Mouse (Mus musculus) heart, postnatal 10 days (tissue): ENCODE data around the gene B3gnt3. TPM values are rescaled to one million over a fixed set of nuclear protein-coding genes. Genes with fewer than 3 reads are reported as not detected.
"Not testable (repeated sequence)": the region's sequence is repeated elsewhere in the genome, so short reads cannot be mapped to it uniquely, and the experiment has no call there.

ENCODE experiments used
- DNase-seq, 2 experiments: peaks; one replicate each; pipeline ENCODE4 v3.0.0; 2021
- intact Hi-C: fragments of 180-260 bp; cut with DNase I; formaldehyde crosslinking; loops from one replicate; pipeline ENCODE4 v1.15.1; 2025
- total RNA-seq, 2 experiments: library from RNA; stranded (reverse); gene quantifications; 2 replicates each; pipeline ENCODE4 v1.2.3; 2021

The B3gnt3 gene
- 10 to 100 TPM; 12.0 to 12.2 TPM for total RNA-seq

DNA sequence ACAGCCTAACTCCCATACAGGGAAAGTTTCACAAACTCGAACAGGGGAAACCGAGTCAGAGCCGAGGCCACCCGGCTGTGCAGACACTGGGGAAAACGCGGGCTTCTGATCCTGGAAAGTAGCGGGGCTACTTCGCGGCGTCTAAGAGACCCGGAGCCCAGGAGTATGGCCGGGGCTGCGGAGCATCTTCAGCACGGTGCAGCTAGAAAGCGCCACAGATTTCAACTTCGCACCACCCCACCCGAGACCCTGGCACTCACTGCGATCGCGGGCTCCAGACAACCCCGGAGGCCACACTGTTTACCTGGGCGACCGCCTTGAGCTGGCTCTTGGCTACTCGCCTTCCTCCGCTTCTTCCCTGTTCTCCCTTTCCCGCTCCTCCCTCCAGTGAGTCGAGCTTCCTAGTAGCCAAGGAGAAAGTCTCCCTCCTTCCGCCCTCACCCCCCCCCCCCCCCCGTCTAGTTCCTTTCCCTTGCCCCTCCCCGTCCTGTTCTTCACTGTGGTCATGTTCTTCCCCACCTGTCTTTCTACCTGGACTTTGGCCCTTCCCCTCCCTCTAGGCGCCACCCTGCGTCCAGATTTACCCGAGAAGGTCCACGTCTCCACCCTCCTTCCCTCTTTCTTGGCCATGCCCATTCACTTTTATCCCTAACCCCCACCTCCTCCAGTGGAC lies at the start of gene B3gnt3:
TSS of gene B3gnt3 (minus strand) at position 376 of the 673 bp plus-strand sequence.
- intact Hi-C loops = no loop called here
- no peak for DNase-seq

DNA sequence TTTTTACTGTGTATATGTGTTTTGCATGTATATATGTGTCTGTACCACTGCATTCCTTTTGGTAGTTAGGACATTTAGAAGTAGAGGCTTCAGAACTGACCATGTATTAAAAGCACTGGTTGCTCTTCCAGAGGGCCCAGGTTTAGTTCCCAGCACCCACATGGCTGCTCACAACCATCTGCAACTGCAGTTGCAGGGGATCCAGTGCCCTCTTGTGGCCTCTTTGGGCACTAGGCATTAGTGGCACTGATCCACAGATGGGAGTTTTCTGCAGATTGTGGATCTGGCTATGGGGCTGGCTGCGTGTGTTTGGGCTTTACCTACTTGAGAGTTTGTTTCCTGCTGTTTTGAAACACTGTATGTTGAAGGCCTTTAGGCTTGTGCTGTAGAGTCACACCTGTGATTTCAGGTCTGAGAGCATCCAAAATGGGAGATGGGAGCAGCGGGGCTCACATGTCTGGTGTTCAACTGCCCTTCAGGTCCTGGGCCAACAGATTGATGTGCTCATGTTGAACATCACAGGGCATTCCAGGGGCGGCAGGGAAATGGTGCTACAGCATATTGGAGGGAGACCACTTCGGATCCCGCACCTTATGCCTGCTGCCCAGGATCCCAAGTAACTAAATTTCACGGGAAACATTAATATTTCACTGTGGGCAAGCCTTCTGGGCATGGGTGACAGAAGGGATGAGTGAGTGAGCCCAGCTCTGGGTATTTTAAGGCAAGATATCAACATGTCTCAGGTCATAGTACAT lies 47.9 kb upstream of the B3gnt3 start:
- DNase-seq = not testable (repeated sequence)
- intact Hi-C loops = loop anchor here (10.0 kb wide), 1 partner anchor 235 kb away; no protein-coding TSS in a partner anchor

DNA sequence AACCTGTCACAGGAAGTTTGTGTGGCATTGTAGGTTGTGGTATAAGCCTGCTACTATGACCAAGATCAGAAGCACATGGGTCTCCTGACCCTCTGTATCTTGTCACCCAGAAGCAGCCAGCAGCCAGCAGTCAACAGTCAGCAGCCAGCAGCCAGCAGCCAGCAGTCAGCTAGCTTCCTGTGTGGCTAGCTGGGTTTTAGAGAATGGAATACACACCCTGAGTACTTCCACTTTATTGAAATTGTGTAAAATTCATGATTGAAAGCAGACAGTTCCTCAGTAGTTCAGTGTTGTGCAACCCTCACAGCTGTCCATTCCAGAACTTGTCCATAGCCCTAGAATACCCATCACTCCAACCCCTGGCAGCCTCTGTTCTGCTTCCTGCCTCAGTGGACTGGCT lies 45.5 kb upstream of the B3gnt3 start:
- intact Hi-C loops, DNase-seq: not testable (repeated sequence)

DNA sequence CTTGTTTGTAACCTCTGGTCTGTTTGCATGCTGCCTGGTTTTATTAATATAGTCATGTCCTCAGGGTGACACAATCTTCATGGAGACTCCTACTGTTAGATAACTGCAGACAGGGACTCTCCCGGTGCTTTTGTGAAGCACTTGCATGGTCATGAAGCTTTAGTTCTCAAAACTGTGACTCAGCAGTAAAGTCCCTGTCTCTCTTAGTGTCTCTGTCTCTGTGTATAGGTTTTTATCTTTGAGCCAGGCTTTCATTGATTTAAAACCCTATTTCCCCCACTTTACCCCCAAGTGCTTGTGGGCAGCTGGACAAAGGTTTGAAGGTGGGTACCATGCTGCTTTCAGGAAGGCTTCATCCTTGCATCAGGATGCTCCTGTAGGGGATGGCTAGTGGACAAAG lies 43.7 kb upstream of the B3gnt3 start:
- no peak for DNase-seq
- intact Hi-C loops = no loop called here

DNA sequence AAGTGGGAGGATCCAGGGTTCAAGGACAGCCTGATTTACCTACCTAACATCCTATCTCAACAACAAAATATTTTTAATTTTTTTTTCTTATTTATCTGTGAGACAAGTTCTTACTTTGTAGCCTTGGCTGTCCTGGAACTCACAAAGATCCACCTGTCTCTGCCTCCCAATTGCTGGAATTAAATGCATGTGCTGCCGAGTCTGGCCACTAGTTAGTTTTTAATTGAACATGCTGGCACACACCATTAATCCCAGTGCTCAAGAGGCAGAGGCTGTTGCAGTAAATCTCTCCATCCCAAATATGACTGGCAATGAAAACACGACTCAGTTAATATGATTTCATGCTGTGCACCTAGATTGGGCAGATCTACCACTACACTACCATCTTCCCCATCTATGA lies 41.2 kb upstream of the B3gnt3 start:
- DNase-seq = no peak
- intact Hi-C loops = no loop called here

DNA sequence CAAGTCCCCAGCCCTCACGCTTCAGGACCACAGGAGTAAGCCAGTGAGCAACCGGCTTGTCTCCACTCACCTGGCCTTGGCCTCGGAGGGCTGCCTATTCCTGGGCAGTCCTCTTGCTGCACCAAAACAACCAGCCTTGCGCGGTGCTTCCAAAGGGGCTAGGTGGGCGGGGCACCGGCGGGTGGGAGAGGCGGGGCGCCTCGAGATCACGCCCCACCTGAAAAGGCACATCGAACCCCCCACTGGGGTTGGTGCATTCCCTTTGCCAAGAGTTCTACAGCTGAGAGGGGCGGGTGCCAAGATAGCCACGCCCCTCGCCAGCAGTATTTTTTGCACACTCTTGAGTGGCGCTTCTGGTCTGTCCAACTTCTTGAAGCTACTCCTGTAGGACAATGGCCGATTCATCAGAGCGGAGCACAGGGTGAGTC lies 40.1 kb upstream of the B3gnt3 start:
- no peak for DNase-seq
- intact Hi-C loops = no loop called here

DNA sequence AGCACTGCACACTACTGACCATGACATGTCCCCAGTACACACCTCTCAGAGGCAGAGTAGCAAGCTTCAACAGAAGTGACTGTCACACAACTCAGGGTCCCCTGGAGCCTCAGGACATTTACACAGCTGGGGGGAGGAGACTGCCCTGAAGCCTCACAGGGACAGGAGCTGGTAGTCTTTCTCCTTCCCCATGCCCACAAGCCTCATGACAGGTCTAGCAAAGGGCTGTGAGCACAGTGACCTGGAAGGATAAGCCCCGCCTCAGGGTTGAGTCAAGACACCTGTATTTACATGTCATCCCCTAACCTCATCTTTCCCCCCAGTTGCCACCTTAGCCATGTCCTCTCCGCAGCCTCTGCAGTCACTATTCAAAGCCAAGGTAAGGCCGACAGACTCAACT lies 39.6 kb upstream of the B3gnt3 start:
- intact Hi-C loops = no loop called here
- no peak for DNase-seq

DNA sequence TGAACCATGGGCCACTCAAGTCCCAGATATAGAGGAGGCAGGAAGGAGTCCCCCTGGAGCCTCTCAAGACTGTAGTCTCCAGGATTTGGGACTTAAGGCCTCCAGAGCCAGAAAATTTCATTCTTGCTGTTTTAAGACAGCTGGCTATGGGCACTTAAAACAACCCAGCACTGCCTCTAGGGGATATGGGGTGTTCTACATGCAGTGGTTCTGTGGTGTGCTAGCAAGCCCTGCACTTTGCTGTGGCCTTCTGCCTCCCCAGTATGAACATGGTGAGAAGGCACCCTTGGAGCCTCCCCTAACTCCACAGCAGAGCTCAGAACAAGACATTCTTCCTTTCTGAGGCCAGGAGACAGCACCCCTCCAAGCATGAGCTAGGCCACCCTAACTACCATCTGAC lies 36.7 kb upstream of the B3gnt3 start:
- DNase-seq, intact Hi-C loops: not testable (repeated sequence)

DNA sequence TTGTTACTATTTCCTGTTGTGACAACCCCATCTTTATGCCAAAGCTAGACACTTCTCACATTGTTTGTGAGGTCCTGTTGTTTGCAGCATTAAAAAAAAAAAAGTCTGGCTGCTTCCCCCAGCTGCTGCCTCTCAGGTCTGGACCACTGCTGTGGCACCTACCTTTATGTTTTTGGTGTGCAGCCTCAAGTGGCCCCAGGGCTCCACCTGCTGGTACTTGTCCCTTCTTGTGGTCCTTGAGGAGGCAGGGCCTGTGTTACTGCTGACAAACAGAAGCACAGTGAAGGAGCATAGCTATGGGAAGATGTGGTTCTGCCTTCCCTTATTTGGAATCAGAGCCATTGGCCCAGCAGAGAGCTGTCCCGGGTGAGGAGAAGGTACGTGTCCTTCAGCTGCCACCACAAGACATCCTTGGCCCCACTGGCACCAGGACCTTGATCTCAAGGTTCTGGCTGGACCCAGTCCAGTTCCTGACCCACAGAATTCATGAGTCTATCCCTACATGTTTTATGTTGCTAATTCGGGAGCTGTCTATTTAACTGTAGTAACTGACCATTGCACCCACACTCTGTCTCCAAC lies 30.2 kb upstream of the B3gnt3 start:
- DNase-seq = peak; percentile 64 to 67
- intact Hi-C loops = loop anchor here (1.0 to 5.0 kb wide), 3 partner anchors 22 to 289 kb away; no protein-coding TSS in a partner anchor

DNA sequence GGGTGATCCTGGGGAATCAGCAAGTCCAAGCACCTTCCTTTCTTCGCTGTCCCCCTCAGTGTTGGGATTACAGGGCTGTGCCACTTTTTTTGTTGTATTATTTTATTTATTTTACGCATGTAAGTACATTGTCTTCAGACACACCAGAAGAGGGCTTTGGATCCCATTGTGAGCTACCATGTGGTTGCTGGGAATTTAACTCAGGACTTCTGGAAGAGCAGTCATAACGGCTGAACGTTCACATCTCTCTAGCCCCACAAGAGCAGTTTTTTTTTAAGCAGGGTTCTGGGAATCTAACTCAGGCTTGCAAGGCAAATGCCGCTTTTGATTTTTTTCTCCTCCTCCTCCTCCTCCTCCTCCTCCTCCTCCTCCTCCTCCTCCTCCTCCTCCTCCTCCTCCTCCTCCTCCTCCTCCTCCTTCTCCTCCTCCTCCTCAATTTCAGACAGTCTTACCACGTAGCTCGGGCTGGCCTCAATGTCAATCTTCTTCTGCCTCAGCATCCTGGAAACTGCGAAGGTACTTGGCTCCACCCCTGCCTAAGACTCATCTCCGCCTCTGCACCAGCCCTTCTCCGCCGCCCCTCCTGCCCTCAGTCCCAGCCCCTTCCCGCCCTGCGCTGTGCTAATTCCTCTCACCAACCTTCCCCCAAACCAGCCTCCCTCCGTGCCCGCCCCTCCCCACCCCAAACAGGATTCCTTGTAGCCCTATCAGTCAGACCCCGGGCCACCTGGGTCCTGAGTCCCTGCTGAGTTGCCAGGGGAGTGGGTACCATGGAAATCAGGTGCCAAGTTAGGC lies 27.4 kb upstream of the B3gnt3 start:
- no peak for DNase-seq
- intact Hi-C loops = no loop called here

DNA sequence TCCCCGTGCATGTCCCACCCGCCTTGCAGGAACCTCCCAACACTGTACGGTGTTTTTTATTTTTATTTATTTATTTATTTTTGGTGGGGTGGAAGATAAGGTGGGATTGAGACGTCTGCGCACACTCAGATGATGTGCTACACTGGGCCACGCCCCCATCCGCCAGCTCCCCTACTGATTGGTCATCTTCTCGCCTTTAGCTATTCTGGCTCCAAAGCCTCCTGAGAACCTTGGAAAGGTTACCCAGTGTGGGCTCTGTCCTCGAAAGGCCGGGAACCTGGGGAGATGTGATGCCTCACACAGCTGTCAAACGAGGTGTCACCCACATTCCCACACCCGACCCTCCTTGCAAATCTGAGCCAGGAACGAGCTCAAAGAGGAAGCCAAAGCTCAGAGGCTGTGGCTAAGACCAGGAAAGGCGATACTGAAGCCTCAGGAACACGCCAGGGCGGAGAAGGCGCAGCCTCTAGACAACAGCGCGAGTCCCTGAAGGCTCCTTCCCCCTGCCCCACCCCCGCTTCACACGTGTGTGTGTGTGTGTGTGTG lies 26.7 kb upstream of the B3gnt3 start:
- DNase-seq = peak in 1 of 2 experiments; percentile 26
- intact Hi-C loops = no loop called here

DNA sequence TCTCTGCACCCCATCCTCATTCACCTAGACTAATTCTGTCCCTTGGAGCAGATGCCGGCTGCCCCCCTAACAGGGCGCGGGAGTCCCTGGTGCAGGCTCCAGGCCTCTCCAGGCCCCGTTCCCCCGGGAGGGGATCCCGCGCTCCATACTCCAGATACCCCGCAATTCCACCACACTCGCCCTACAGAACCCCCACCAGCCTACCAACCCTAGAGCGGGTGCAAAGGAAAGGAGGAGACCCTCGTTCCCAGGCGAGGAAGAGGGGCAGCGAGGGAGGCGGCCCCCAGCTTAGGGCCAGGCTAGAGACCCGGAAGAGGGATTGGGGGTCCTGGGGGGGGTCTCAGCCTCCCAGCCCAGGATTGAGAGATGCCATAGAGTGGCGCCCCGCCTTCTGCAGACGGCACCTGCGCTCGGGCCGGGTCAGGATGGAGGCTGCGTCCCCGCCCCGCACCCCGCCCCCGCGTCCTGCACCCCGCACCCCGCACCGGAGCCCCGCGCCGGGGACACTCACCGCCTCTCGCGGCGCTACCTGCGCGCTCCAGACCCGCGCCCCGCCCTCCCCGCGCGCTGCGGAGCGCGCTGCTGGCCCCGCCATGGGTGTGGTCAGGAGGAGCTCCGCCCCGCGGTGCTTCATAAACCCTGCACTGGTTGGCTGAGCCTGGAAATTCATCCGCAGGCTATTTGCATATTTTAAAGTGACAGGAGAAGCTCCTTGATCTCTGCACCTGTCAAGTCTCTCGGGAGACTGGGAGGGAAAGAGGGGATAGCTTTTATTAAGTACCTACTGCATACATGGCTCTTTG lies 23.7 kb upstream of the B3gnt3 start, which contains the start of gene Fcho1:
TSS of gene Fcho1 (minus strand) at position 595 of the 803 bp plus-strand sequence.
- DNase-seq = peak; percentile 69 to 81
- intact Hi-C loops = no loop called here

DNA sequence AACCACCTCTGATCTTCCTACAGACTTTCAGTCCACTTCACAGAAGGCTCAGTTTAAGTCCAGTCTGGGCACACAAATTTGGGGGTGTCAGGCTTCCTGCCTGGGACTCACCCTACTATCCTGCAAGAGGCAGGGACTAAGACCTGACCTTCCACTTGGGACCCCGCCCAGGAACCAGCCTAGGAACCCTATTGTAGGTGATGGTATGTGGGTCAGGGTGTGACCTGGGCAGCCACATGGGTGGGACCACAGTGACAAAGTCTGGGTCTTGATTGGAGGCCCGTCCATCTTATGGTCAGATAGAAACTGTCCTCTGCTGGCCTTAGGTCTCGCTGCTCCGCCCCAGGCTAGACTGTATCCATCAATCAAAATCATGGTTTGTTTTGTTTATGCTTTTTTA lies 22.8 kb upstream of the B3gnt3 start:
- intact Hi-C loops = no loop called here
- no peak for DNase-seq

DNA sequence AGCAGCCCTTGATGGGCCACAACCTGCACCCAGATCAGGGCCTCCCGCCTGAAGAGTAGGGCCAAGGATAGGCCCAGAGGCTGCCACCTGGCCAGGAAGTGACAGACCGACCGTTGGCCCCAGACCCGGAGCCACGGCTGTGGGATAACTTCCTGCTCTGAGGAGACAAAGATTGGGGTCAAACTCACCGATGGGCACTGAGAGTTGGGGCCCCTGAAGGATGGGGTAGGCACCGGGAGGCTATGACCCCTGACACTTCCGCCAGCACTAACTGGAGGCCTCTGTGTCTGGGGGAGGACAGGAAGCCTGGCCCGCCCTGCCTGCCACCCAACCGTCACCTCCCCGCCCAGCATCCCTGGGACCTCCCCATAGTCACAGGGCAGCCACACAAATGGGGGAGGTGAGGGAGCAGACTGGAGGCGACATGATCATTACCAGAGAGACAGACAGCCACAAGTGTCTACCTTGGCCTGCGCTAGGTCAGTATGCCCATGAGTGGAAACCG lies 21.5 kb upstream of the B3gnt3 start:
- intact Hi-C loops = no loop called here
- DNase-seq = no peak

DNA sequence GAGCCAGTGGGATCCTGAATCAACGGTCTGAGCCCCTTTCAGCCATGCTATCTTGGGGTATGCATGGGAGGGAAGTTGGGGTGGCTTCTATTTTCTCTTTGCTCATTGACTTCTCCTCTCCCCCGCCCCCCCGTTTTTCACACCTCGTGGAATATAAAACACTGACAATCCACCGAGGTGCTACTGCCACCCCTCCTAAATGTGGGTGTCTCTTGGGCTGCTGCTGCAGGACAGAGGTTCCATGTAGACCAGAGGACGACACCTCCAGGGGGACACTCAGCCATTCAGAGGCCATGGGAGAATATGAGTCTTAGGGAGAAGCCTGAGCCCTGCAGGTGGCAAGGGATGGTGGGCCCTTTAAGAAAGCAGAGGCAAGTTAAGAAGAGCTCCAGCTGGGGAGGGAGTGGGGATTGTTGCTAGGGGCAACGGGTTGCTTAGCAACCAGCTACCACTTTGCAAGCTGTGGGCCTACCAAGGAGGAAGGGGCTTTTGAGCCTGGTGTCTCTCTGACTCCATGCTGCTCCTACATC lies 18.4 kb upstream of the B3gnt3 start:
- no peak for DNase-seq
- intact Hi-C loops = no loop called here

DNA sequence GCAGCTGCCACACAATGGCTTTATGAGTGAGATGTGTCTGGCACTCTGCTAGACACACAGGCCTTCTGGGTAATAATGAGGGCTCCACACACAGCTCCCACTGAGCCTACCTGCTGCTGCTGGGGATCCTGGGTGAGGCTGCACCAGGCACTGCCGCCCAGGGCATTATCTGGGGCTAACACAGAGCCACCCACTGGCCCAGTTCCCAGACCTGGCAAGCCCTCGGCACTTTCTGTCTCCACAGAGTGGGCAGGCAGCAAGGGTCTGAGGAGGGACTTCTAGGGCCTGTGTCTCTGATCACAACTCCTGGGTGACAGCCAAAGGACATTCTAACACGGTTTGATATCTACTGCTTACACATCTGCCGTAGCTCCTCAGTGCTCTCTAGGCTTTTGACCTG lies 17.6 kb upstream of the B3gnt3 start:
- intact Hi-C loops = no loop called here
- DNase-seq = peak; percentile 74 to 77

DNA sequence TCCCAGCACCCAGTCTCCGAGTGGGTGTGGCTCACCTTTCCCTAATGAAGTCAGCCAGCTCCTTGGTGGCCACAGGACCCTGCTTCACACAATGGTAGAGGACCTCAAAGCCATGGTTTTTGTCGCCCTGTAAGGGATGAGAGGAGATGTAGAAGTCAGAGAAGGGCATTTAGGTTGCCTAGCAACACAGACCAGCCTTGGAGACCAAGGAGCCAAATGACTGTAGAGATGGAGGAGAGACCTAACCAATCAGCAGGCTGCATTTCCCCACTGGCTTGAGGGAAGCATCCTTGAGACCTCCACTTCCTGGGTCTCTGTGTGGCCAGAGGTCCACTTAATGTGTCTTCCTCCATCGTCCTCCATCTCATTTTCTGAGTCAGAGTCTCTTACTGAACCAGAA lies 16.7 kb upstream of the B3gnt3 start:
- intact Hi-C loops = no loop called here
- DNase-seq = no peak

DNA sequence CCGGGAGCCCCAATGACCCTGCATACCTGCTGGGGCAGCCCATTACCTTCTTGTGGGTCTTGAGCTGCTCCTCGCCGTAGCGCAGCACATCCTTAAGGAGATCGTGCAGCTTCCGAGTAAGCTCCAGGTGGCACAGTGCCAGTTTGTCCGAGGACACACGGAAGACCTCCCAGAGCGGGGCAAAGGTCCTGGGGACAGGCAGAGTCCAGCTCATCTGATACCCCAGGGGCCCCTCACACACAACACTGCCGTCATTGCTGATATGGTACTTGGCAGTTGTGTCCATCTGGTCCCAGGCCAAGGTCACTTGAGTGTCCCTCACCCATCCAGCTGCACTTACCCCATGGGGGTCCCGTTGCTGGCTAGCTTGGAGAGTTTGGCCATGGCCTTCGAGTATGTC lies 15.5 kb upstream of the B3gnt3 start:
- intact Hi-C loops = no loop called here
- no peak for DNase-seq

DNA sequence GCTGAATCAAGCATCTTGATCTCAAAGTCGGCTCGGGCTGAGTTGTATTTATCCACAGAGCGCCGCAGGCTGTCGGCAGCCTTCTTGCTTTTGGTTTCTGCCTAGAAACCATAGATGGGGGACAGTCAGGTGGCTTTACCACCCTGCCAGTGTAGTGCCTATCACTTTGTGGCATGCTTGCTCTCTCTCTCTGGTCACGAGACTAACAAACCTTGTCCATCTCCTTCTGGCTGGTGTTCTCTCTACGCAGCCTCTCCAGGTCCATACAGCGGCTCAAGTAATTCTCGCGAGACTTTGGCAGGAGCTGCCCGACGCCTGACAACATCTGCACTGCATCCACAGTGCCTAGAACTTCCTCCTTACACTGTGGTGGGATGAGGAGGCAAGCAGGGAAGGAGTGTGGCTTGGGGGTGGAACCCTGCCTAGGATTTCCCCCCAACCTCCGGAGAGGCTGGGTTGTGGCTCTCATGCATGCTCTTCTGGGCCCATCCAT lies 15.0 kb upstream of the B3gnt3 start:
- no peak for DNase-seq
- intact Hi-C loops = no loop called here
